Mouse (Mus musculus) retina, postnatal 1 day (tissue): ENCODE measurements around the gene Sorcs1.

ENCODE experiments used
- DNase-seq: peaks from one replicate; pipeline ENCODE4 v3.0.0-alpha.2; 2012

Gene Sorcs1

GRCm38 (mm10) chr19:50214466-50215228, 463.8 kb downstream of the Sorcs1 start:
- peak; percentile 38 for DNase-seq

- DNase-seq = no peak
Observed at GRCm38 (mm10) chr19:50210456-50210855, 468.0 kb downstream of the Sorcs1 start.

GRCm38 (mm10) chr19:50204341-50204740, 474.1 kb downstream of the Sorcs1 start:
- peak; percentile 83 for DNase-seq

GRCm38 (mm10) chr19:50196592-50196991, 481.9 kb downstream of the Sorcs1 start:
- no peak for DNase-seq

GRCm38 (mm10) chr19:50185769-50186715, 492.4 kb downstream of the Sorcs1 start:
- DNase-seq = no peak

- DNase-seq = peak; percentile 79
Observed at GRCm38 (mm10) chr19:50184901-50185623, 493.4 kb downstream of the Sorcs1 start.

- DNase-seq = no peak
Observed at GRCm38 (mm10) chr19:50178851-50179250, 499.6 kb downstream of the Sorcs1 start.

- no peak for DNase-seq
Observed at GRCm38 (mm10) chr19:50178151-50178550, 500.3 kb downstream of the Sorcs1 start.

- peak; percentile 49 for DNase-seq
Observed at GRCm38 (mm10) chr19:50171849-50172248, 506.6 kb downstream of the Sorcs1 start.

- DNase-seq = no peak
Observed at GRCm38 (mm10) chr19:50151111-50151510, 527.3 kb downstream of the Sorcs1 start.

- DNase-seq = peak; percentile 49
Observed at GRCm38 (mm10) chr19:50145919-50146318, 532.5 kb downstream of the Sorcs1 start.

GRCm38 (mm10) chr19:50141853-50142252, 536.6 kb downstream of the Sorcs1 start:
- peak; percentile 14 for DNase-seq

GRCm38 (mm10) chr19:50134656-50135055, 543.8 kb downstream of the Sorcs1 start:
- DNase-seq = no peak

GRCm38 (mm10) chr19:50105842-50106585, 572.4 kb downstream of the Sorcs1 start:
- peak; percentile 18 for DNase-seq
